Mouse (Mus musculus) B cell, adult 2 months (primary cell): Measurements from ENCODE around the gene Trpv3.
A peak's percentile ranks its signal among the peaks of the same experiment; 100 is the strongest.

Experiments used
- DNase-seq, 2 experiments: peaks; one replicate each; pipeline ENCODE4 v3.0.0; 2022

Gene Trpv3

DNA sequence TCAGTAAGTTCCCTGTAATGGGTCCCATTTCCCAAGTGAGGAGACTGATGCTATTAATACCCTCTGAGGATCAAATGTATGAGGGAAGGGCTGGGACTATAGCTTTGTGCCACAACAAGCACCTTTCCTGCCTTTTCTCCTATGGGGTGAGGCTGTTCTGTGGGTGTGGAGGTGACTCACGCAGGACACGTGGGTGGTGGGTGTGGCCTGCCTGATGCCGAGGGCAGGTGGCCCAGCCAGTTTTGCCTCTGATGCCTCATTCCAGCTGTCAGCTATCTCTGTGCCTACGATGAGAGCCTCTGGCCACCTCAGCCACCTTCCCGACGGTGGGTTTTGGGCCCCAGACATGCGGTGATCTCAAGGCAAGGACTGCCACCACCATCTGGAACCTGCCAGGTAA lies at the start of gene Trpv3:
Gene Trpv3 (plus strand): TSS at position 122 of the 400 bp plus-strand sequence.
- no peak for DNase-seq

DNA sequence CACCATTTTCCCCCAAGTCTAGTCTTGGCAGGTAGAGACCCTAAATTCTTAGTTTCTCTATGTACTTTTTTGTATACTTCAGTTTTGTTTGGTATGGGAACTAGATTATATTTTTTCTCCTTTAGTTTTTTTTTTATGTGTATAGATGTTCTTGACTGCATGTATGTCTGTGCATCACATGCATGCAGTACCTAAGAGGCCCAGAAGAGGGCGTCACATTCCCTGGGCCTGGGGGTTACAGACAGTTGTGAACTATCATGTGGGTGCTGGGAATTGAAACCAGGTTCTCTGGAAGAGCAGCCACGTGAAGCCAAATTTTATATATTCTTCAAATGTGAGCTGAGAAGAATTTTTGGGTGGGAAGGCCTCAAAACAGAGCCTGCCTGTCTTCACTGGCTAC lies 47.5 kb upstream of the Trpv3 start:
- DNase-seq = peak; percentile 4 to 7

DNA sequence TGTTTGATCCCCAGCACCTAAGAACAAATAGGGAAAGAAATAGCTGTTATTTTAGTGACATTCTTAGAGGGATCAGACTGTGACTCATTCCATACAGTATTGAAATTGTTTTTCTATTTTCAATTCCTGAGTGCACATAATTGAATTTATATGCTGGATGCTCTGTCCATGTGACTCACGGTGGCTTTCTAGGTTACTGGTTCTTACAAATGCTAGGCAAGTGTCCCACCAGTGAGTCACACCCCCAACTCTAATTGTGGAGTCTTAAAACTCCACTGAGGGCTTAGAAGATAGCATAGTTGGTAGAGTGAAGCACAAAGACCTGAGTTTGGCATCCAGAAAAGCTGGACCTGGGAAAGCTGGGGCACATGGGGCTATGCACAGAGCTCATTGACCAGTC lies 46.5 kb upstream of the Trpv3 start:
- DNase-seq = no peak

DNA sequence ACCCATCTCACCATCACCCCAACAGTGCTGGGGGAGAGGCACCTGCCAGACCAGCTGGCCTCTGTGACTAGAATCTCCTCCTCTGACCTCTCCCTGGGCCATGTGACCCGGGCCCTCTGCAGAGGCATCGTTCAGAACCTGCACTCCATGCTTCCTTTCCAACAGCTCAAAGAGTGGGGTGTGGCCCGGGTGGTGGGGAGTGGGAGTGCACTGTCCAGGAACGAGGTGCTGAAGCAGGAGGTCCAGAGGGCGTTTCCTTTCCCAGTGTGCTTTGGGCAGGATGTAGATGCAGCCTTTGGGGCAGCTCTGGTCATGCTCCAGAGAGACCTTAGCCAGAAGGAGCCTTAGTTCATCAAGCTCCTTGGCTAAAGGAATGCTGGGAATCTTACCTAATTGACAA lies 44.3 kb upstream of the Trpv3 start:
- no peak for DNase-seq

DNA sequence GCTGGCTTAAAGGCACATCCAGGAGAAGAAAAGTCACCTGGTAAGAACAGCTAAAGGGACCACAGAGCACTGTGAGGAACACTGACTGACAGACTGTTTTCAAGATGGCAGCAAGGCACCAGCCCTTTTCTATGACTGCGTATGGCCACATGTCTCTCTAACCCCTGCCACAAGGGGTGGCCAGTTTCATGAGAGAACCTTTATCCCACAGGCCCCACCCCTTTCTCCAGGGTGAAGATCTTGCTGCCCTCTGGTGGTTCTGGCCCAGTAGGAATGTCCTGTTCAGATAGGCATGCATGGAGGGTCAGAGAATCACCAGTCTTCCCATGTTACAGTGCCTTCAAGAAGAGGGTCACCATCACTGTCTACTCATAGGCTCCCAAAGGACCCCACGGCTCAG lies 43.2 kb upstream of the Trpv3 start:
- DNase-seq = peak in 1 of 2 experiments; percentile 19

DNA sequence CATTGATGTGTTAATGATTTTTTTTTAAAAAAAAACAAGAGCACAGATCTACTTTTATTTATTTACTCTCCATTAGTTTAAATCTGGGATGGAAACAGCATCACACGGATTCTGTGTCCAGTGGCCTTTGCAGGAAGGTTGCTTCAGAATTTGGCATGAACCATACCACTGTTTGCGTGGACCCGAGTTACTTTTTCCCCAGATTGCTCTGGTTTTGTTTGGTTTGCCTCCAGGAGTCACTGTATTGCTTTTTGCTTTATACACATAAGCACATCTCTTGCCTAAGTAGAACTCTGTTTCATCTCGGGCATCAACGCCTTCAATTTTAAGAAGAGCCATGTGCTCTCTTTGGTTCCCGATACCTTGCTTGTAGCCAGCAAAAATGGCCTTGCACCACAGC lies 41.3 kb upstream of the Trpv3 start:
- no peak for DNase-seq

DNA sequence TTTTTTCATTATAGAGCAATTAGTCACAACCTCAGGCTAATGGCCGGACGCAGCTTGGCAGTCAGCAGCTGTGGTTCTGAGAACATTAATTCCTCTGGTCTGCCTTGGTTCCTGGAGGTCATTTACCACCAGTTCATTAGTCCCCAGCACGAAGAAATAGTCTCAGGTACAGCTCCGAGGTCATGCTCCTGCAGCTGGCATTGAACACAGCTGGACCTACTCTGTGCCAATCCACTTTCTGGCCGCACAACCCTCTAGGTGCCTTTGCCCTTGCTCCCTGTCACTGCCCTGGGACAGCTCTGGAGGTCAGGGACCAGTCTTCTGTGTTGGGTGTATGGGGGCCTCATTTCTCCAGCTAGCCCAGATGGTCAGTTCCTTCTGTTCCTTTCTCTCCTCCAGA lies 38.3 kb upstream of the Trpv3 start:
- DNase-seq = no peak

DNA sequence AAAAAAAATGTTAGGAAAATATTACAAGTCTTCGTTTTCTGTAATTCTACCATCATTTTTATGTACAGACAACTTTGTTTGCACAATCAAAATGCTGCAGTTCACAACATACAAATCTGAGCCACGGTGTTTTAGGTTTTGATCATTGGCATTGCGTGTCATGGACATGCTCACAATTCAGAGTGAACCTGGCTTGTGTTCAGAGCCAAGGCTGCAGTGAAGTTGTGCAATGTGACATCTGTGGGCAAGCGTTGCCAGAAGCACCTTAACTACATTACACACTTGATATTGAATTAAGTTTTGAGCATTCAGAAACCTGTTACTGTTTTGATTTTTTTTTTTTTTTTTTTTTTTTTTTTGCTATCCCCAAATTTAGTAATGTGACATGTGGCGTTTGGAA lies 37.1 kb upstream of the Trpv3 start:
- DNase-seq = no peak

DNA sequence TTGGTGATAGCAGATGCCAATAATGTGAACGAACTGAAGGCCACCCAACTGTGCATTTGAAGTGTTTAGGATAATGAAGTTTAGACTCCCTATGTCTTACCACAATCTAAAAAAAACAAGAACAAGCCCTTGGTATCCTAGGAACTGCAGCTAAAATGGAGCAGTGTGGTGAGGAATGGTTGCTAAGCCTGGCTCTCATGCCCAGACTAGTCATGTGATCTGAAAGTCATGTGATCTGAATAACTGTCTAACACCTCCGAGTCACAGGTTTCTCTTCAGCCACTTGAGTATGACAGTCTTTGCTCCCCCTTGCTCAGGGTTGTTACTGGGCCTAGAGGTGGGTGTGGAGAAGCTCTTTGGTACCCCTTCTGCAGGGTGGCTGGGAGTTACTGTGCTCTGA lies 34.7 kb upstream of the Trpv3 start:
- no peak for DNase-seq

DNA sequence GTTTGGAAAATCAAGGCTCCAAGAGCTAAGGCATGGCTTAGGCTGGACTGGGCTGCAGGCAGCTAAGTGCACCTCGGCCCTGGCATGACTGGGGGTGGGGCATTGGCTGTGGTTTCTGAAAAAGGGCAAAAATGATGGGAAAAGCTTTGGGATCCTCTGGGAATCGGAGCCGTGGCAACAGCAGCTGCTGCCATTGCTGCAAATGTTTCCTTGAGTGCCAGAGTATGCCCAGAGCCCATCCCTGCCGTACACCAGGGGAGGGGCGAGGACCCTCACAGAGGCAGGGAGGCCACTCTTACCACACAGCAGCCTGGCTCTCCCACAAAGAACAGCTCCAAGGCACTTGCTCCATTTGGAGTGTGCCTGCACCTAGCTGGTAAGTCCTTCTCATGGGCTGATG lies 33.2 kb upstream of the Trpv3 start, which contains the start of gene Trpv1:
Gene Trpv1 (plus strand): TSS at position 301 of the 400 bp plus-strand sequence.
- DNase-seq = no peak

DNA sequence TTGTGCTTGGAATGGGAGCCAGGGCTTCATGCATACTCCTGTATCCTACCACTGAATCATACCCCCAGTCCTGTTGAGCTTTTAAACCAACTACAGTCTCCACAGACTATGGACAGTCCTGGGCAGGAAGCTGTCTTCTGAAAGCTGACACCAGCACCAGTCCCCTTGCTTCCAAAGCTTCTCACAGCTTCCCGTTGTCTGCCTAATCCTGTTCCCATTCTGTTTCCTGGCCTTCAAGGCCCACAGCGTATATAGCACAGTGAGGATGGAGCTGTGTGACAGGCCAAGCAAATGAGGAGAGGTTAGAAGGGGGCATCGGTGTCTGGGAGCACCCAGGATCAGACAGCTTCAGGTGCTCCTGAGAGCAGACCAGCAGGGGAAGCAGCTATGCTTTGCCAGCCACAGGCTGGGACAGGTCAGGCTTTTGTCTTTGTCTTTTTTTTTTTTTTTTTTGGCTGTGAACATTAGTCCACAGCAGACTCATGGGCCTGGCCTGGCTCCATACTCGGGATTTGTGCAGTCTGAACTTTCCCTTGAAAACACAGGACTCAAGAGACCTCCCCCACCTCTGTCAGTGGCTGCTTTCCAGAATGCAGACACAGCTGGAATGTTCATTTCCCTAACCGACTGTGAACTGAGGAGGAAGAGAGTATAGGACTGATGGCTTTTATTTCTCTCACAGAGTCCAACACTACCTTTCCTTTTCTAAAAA lies 31.0 kb upstream of the Trpv3 start:
- no peak for DNase-seq

DNA sequence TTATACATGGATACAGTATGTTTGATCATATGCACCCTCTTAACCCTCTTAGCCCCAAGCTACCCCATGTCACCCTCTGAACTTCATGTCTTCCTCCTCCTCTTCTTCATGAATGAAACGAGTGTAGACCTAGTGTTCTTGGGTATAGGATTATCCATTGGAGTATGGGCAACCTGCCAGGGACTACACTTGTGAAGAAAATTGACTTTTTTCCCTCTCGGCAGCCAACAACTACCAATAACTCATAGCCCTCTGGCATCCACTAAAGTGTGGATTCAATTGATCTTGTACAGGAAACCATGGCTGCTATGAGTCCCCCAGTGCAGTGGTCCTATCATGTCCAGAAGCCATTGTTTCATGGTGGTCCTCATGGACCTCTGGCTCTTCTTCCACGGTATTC lies 30.5 kb upstream of the Trpv3 start:
- DNase-seq = no peak

DNA sequence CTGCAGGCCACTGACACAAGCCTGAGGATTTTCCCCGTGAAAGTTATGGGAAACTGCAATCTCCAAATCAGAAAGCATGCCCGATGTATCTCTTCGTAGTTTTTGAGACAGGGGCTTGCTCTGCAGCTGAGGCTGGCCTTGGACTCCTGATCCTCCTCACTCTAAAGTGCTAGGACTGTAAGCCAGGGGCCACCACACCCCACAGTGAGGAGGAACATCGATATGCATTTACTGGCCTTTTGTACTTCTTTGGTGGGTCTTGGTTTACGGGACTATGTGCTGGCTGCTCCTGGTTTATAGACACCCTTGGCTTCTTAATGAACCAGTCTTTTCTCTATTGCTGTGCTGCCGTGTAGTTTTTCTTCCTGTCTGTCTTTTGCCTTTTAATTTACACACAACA lies 25.0 kb upstream of the Trpv3 start:
- DNase-seq = no peak

DNA sequence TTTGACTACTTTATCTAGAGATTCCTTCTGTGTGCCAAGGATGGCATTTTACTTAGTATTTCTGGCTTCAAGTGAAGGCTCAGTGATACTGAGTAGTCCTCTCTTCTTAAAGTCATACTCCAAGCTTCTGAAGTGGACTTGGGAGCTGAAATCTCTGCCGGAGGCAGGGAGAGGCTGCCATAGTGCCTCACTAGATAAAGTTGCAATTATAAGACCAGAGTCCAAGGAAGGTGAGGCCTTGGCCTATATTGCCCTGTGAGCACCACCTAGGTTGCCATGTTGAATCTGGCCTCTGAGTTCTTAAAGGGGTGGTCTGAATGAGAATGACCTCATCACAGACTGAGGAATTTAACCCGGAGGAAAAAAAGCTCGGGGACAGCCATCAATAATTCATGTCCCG lies 24.4 kb upstream of the Trpv3 start:
- DNase-seq = no peak

DNA sequence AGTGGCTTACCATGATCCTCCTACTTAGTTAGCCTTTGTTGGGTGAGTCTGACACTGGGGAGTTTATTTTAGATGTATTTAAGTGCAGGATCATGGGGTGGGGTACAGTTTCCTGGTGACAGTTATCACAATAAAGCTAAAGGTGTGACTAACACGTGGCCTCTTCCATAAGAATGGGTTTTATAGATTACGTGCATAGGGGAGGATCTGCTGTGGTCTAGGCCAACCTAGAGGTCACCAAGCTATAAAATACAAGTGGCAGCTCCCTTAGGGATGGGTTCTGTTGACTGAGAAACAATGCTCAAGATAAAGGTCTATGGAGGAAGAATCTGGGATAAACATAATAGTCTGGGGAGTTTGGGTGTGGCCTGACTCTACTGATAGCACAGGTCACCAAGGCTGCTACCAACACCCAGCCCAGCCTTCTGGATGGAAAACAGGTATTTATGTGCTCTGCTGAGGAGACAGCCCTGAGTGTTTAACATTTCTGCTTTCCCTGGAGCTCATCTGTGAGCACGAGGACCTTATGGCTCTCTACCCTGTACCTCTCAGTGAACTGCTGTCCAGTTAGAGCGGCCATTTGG lies 9.7 kb upstream of the Trpv3 start:
- no peak for DNase-seq

DNA sequence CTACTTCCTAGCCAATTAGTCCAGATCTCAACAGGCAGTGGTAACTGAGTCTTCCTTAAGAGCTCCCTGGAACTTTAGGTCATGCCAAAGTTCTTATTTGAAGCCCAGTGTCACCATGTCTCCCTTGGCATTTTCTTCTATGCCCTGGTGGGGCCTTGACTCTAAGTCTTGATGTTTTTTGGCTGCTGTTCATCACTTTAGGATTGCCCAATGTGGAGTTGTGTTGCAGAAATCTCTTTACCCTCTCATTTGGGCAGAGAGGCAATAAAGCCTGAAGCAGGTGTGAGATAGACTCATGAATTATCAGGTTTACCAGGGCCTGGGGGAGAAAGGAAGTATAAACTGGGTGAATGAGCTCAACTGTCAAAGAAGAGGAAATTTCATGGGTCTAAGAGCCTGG lies 8.5 kb upstream of the Trpv3 start:
- no peak for DNase-seq

DNA sequence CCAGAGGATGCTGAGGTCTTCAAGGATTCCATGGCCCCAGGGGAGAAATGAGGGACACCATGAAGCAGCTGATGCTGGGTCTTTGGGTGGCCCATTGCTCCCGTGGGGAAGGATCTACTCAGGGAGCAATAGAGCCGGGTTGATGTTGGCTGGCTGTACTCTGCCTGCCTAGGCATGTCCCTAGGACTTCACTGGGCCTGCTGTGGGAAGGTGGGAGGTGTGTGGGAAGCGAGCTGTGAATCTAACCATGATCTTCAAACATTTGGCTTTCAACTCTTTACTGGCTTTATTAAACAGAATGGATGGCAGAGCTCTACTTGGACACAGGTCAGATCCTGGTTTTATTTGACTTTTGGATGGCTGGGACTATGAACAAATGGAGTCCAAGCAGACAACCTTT lies 6.7 kb upstream of the Trpv3 start:
- DNase-seq = no peak

DNA sequence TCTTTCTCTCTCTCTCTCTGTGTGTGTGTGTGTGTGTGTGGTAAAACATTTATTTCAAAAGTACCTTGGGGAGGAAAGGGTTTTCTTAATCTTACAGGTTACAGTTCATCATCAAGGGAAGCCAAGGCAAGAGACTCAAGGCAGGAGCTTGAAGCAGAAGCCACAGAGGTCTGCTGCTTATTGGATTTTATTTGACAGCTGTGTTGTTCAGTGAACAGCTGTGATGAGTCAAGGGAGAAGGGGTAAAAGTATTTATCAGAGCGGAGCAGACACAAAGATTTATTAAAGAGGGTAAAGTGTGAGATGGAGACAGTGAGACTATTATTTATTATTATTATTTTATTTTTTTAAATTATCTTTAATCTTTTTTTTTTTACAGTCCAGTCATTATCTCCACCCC lies 5.8 kb upstream of the Trpv3 start:
- no peak for DNase-seq

DNA sequence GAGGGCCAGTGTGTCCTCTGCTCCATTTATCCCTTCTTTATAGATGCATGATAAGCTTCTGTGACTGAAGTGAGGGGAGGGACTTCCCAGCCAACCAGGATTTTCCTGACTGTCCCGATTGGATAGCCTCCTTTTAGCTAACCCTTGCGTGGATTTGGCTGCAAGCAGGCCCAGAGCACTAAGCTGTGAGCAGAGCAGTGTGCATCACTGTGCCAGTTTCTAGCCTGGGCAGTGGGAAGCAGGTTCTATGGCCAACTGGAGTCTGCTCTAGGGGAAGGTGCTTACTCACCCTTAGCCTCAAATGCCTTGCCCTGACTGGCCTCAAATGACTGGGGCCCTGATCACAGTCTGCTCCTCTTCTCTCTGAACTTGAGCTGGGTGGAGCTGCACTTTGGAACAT lies 7.6 kb downstream of the Trpv3 start:
- DNase-seq = no peak

DNA sequence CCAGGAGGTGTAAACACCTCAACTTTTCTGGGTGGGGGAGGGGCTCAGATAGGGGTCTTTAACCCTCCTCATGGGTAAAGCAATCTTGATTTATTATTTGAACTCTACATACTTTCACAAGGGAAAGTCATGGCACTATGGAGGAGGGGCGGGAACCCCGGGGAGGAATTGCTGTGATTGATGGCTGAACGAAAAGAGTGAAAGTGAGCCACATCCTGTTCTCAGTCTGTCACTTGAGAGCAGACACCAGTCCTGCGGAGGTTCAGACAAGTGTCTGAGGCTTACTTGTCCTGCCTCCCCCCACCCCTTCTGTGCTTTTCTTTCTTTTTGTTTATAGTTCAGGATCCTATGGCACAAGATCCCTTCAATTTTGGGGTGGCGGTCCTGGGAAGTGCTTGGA lies 13.5 kb downstream of the Trpv3 start:
- no peak for DNase-seq

DNA sequence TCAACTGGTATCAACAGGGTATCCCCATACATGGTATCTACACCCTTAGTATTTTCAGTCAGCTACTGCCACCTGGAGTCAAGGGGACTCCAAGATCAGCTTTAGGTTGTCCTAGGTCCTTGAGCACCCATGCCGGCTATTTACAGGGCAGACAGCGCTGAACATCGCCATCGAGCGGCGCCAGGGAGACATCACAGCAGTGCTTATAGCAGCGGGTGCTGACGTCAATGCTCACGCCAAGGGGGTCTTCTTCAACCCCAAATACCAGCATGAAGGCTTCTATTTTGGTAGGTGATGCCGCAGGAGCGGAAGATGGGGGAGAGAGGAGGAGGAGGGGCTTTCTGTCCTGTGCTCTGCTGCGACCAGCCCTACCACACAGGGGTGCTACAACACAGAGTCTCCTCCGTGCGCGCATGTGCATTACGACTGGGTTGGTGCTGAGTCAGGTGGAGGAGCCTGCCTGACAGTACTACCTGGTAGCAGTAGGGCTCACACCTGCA lies 14.4 kb downstream of the Trpv3 start:
- peak; percentile 2 to 5 for DNase-seq

DNA sequence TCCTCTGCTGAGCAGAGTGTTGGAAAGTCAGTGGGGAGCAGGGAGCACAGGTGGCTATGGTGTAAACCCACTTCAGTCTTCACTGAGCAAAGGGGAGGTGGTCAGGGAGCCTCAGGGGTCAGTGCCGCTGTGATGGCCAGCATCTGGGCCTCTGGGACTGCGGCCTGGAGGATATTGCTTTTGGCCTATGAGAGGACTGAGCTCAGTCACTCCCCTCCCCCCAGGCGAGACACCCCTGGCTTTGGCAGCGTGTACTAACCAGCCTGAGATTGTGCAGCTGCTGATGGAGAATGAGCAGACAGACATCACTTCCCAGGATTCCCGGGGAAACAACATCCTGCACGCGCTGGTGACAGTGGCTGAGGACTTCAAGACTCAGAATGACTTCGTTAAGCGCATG lies 16.2 kb downstream of the Trpv3 start:
- no peak for DNase-seq

DNA sequence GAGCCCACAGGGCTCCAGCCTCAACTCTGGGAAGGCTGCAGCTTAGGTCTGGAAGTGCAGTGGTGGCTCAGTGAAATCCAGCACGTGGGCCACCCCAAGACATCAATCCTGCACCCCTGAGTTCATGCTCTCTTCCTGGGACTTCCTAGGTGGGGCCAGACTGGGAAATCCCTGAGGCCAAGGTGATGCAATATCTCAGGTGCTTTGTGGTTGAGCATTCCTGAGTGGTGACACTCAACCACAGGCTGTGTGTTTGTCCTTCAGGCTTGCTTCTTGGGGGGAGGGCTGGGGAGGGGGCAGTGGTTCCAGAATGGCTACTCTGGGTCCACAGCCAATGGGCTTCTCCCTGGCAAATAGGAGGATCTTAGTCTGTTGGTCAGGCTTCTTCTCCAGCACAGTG lies 16.7 kb downstream of the Trpv3 start:
- DNase-seq = no peak

DNA sequence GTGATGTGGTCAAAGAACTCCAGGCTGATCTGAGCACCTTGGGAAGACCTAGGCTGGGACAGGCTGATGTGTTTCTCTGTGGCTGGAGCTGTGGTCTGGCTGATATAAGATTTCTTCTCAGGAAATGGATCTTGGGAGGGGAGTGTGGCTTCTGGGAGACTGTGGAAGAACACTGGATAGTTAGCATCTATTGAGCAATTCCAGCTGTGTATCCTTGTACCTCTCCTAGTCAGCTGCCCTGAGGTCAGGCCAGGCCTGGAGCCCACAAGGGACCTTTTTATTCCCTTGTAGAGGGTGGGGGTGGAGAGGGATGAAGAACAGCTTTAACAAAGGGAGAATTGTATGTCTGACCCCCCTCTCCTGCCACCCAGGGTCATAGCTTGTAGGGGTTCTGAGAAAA lies 17.2 kb downstream of the Trpv3 start:
- no peak for DNase-seq

DNA sequence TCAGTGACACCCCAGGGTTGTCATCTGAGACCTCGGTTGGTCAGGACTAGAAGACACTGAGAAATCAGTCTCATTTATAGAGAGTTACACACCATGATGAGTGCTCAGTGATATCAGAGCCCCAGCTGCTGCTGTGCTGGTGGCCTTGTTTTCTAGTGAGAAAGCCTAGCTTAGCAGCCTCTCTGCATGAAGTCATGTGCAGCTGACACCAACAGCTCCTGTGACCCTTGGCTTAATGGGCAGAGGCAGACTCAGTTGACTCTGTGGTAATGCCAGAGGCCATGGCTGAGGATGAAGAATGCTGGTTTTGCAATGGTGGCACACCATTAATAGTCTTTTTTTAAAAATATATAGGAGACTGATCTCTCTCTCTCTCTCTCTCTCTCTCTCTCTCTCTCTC lies 22.4 kb downstream of the Trpv3 start:
- no peak for DNase-seq
